Mouse (Mus musculus) limb, embryonic 12.5 days (tissue): ENCODE measurements around the gene Tshz3. TPM values are rescaled to one million over a fixed set of nuclear protein-coding genes. Genes with fewer than 3 reads are reported as not detected.

ENCODE experiments used
- ATAC-seq: fragments of 200-750 bp; cut with Nextera tagmentation; 2 replicates; pipeline ENCODE4 v1.8.0; 2017; ENCODE audit warnings: low read depth, moderate TSS enrichment; ENCODE audit not compliant: insufficient number of reproducible peaks, insufficient read depth, low FRiP score, low TSS enrichment
- H3K27ac ChIP-seq: fragments of 300-500 bp; sonication (generic); 2 replicates; pipeline ENCODE4 v1.5.1; 2016; ENCODE audit warnings: mild to moderate bottlenecking, moderate library complexity
- H3K27me3 ChIP-seq: fragments of 300-500 bp; sonication (generic); 2 replicates; pipeline ENCODE4 v1.6.1; 2016; ENCODE audit warnings: mild to moderate bottlenecking, moderate library complexity
- H3K36me3 ChIP-seq: fragments of 300-500 bp; sonication (generic); 2 replicates; pipeline ENCODE4 v1.6.1; 2016; ENCODE audit warnings: mild to moderate bottlenecking, moderate library complexity
- H3K4me1 ChIP-seq: fragments of 300-500 bp; sonication (generic); replicated peaks from 2 replicates; pipeline ENCODE4 v1.6.1; 2016
- H3K4me2 ChIP-seq: fragments of 300-500 bp; sonication (generic); 2 replicates; pipeline ENCODE4 v1.6.1; 2016; ENCODE audit warnings: mild to moderate bottlenecking, moderate library complexity
- H3K4me3 ChIP-seq: fragments of 300-500 bp; sonication (generic); replicated peaks from 2 replicates; pipeline ENCODE4 v1.5.1; 2016; ENCODE audit warnings: mild to moderate bottlenecking
- H3K9ac ChIP-seq: fragments of 300-500 bp; sonication (generic); replicated peaks from 2 replicates; pipeline ENCODE4 v1.6.1; 2016; ENCODE audit warnings: mild to moderate bottlenecking, moderate library complexity
- H3K9me3 ChIP-seq: fragments of 300-500 bp; sonication (generic); 2 replicates; pipeline ENCODE4 v1.6.1; 2016; ENCODE audit warnings: mild to moderate bottlenecking, moderate library complexity
- WGBS: fragments of 180-500 bp; shearing (Covaris S2); methylation state at CpG from one replicate; pipeline ENCODE4 v1.1.7; 2016; 5-methylcytosine and 5-hydroxymethylcytosine counted together
- polyA plus RNA-seq: library from polyadenylated mRNA; unstranded; fragments of >200 nt; fragmentation: Nextera tagmentation; extraction: Ambion mirVana; gene quantifications from 2 replicates; pipeline ENCODE4 v1.2.1, GENCODE M21; 2016

Gene Tshz3
- polyA plus RNA-seq, 1 experiment from 2014 or later = 10.8 TPM

GRCm38 (mm10) chr7:36786713-36787421 is 88.9 kb downstream of the Tshz3 start:
- ATAC-seq = no peak
- no peak overlapping the region for H3K4me2 ChIP-seq
- no peaks in the 10 kb centered on the region for H3K27me3 ChIP-seq
- no peaks in the 10 kb centered on the region for H3K9me3 ChIP-seq
- H3K4me3 ChIP-seq = no peak overlapping the region
- no peak overlapping the region for H3K9ac ChIP-seq
- no peaks in the 10 kb centered on the region for H3K36me3 ChIP-seq
- no peak overlapping the region for H3K27ac ChIP-seq
- WGBS = 73% methylated on average over 10 of the region's 10 CpGs
- no peaks in the 10 kb centered on the region; the same call in 1 of the 2 replicates for H3K4me1 ChIP-seq

GRCm38 (mm10) chr7:36796392-36797187 is 98.7 kb downstream of the Tshz3 start:
- Histone ChIP-seq H3K9ac (no peak overlapping the region), H3K27me3 (no peaks in the 10 kb centered on the region), H3K4me2 (no peak overlapping the region), H3K4me3 (no peak overlapping the region), H3K4me1 (no peaks in the 10 kb centered on the region), H3K27ac (no peak overlapping the region), H3K36me3 (no peaks in the 10 kb centered on the region), H3K9me3 (no peaks in the 10 kb centered on the region)
- ATAC-seq = no peak
- WGBS = 86% methylated on average over 15 of the region's 15 CpGs
